Mouse (Mus musculus) gastrocnemius, postnatal 4 days (tissue): ENCODE results near the gene BC024978. TPM values are rescaled to one million over a fixed set of nuclear protein-coding genes. Genes with fewer than 3 reads are reported as not detected.
A peak's percentile ranks its signal among the peaks of the same experiment; 100 is the strongest.

Source experiments
- DNase-seq, 2 experiments: peaks; one replicate each; pipeline ENCODE4 v3.0.0; 2021 to 2022; ENCODE audit warnings: low spot score in 2 of 2, mixed read lengths in 2 of 2
- long read RNA-seq, 2 experiments: library from polyadenylated mRNA; stranded (forward); transcript quantifications; one replicate each; pipeline ENCODE4 v2.0.0; 2021
- total RNA-seq, 2 experiments: library from RNA; stranded (reverse); gene quantifications; 2 replicates each; pipeline ENCODE4 v1.2.3; 2021

The BC024978 gene
- 10 to 100 TPM; 12.3 to 12.6 TPM for total RNA-seq
- long read RNA-seq, experiment 1, partial matches to known transcripts = 0 of 2 reads
- long read RNA-seq, experiment 1, other reads (novel, unspliced or antisense) = 2 of 2 reads
- long read RNA-seq, experiment 2, partial matches to known transcripts = 0 of 1 reads
- long read RNA-seq, experiment 2, other reads (novel, unspliced or antisense) = 0 of 1 reads

DNA sequence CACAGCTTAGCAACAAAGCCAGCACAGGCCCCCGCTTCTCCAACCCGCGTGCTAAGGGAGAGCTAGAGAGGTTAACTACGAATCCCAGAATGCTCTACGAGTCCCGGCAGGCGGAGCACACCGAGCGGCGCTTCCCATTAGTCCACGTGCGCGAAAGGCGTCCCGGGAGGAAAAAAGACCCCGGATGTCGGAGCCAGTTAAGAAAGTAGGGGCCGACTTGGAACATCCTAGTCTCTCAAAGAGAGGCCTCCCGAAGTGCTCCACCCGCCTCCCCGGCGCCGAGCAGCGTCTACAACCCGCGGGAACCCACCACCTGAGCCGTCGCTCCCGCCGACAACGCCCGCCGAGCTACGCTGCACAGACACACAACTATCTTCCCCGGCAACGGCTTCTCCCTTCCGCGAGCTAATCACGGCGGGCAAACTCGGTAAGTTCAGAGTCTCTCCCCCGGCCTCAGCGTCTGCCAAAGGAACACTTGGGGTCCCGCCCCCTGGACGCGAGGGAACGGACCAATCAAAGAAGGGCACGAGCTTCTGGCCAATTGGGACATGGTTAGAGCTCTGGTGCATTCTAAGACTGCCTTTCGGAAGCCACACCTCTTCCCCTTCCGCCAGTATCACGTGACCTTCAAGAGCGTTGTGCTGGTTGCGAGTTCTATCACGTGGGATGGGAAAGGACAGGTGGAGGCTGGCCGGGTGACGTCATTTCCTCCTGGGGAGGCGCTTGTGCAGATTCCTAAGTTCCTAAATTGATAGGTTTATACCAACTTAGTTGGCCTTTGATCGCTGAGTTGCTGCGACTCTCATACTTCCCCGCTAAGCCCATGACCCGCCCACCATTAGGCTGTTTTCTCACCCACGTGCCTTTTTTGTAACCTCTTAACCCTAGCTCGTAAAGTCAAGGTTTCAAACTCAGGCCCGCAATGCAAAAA is at the start of gene BC024978, which contains the start of gene Snrpa:
BC024978 (plus strand) TSS at position 101 of the 931 bp plus-strand sequence.
Snrpa (minus strand) TSS at position 591 of the 931 bp plus-strand sequence.
- peak; percentile 87 to 95 for DNase-seq

DNA sequence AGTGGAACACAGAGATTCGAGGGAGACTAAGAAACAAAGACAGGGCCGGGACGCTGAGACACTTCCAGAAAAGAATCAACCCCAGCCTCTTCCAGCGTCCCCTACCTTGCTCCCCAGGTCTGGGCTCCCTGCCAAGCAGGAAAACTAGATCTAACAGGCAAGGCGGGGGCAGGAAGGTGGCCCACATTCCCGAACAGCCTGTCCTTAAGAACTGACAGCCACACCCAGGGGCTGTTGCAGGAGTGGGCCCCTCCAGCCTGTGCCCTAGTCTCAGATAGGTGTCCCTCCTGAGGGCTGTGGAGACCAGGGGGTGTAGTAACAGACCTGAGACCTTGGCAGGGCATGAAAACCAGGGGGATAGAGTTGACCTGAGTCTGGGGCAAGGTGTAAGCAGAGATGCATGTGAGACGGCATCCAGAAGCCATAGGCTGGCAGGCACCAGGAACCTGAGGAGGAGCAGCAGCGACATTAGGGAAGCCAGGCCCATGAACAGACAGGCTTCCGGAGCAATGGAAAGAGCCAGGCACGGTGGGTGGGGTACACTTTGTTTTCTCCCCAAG is 42.3 kb upstream of the BC024978 start, which contains the start of gene Cyp2t4:
Cyp2t4 (plus strand) TSS at position 510 of the 560 bp plus-strand sequence.
- no peak for DNase-seq

DNA sequence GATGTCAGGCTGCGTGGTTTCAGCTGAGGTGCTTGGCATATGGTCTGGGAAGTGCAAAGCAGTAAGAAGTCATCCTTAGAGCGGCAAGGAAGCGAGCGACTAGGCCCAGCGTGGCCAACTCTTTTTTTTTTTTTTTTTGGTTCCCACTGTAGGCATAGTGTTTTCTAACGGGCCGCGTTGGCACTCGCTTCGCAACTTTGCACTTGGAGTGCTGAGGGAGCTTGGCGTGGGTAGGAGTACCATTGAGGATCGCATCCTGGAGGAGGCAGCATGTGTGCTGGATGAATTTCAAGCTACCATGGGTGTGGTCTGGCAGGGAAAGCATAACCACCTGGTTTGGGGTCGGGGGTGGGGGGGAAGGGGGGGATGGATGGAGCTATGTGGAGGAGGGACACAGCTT is 39.6 kb upstream of the BC024978 start:
- no peak for DNase-seq

DNA sequence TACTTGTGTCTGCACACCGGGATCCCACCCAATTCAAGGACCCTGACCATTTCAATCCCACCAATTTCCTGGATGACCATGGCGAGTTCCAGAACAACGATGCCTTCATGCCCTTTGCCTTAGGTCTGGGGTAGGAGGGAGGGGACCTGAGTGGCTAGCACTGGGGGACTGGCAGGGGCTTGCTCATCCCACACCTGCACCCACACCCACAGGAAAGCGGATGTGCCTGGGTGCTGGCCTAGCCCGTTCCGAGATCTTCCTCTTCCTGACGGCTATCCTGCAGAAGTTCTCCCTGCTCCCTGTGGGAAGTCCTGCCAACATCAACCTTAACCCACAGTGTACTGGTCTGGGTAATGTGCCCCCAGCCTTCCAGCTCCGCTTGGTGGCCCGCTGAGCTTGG is 37.4 kb upstream of the BC024978 start:
- DNase-seq = no peak

DNA sequence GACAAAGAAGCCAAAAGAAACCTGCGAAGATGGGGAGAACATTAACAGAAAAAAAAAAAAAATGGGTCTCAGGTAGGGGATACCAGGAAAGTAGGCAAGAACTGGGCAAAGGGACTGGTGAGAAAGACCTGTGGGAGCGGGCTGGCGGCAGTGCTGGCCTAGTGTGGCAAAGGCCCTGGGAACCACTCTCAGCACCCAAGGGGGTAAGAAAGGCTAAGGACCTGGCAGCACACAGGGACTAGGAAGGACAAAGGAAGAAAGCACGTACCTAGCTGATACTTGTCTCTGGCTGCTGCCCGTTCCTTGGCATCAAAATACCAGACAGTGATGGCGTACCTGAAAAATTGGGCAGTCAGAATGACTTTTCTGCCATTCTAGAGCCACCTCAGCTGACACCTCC is 36.3 kb upstream of the BC024978 start:
- no peak for DNase-seq

DNA sequence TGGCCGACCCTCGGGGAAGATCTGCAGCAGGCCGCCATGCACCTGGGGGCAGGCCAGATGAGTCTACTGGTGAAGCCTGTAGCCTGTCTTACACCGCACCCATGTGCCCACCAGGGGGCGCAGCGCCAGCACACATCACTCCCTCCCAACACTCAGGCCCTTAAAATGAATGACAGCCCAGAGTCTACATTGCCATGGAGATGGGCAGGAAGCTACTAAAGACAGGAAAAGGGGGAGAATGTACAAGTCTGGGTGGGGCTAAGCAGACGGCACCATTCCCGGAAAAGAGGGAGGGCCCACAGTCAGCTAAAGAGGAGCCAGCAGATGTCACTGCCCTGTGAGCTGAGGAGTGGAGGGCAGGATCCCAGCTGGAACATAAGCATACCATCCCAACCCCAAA is 35.7 kb upstream of the BC024978 start:
- peak; percentile 87 to 88 for DNase-seq

DNA sequence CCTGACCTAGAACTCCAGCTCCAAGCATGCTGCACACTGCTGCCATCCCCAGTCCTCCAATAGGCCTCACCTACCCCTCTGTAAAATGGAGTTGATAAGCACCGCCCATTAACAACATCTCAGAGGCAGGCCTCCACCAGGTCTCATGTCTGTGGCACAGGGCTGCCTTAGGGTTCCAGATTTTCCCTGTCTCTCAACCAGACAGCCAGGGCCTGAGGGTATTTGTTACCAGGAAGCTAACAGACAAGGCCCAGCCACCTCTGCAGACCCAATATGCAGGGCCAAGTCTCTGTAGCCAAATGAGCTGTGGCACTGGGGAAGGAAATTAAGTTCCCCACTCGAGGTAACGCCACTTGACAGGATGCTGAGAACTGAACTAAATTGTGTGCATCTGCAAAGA is 34.7 kb upstream of the BC024978 start:
- DNase-seq = no peak

DNA sequence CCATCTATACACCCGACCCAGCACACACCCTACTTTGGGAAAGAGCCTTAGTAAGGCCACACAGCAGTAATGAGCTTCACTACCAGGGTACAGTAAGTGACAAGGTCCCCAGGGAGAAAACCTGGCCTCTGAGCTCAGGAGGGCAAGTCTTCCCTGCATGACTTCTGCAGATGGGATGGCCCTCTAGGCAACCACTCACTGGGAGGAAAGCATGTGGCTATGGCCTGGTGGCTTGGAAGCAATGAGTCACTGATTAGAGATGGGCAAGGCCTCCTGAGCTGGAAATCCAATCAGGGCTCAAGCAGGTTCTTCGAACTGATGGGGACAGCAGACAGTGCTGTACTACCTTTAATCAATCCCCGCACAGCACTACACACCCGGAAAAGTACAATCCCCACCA is 33.8 kb upstream of the BC024978 start:
- no peak for DNase-seq

DNA sequence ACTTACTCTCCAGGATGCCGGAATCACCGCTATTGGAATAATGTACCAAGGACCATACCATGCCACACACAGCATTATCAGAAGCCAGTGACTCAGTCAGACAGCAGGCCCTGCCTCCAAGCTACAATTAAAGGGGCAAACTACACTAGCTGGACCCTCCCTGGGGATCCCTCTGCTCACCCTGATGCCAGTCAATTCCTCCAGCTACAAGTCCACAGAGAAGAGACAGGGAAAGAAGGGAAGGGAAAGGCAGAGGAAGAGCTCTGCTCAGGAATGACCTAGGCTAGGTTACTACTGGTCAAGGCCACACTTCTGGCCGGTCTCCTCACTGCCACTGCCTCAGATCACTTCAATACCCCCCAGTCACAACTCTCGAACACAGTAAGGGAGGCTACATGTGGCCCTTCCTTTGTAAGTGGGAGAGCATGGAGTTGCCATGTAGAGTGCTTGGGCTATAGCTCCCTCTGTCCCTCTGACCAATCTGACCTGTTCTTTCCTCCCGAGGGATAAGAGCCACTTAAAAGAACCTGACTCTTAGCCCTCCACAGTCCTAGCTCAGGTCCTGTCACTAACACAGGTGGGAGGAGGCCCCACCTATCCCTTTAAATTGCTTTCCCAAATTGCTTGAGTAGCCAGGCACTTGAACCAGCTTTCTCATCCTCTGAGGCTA is 32.7 kb upstream of the BC024978 start:
- no peak for DNase-seq

DNA sequence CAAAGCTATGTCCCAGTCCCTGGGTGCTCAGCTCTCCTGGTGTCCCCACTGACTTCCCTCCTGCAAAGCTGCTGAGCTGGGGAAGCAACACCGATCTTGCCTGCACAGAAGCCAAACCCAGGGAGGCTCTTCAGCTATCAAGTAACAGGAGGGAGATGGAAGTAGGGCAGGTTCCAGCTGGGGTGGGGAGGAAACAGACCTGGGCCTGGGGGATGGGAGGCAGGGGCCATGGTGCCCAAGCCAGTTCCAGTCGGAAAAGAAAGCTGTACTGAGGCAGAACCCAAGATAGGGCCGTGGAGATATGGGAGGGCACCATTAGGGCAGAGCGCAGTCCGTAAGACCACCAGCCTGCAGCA is 32.2 kb upstream of the BC024978 start:
- no peak for DNase-seq

DNA sequence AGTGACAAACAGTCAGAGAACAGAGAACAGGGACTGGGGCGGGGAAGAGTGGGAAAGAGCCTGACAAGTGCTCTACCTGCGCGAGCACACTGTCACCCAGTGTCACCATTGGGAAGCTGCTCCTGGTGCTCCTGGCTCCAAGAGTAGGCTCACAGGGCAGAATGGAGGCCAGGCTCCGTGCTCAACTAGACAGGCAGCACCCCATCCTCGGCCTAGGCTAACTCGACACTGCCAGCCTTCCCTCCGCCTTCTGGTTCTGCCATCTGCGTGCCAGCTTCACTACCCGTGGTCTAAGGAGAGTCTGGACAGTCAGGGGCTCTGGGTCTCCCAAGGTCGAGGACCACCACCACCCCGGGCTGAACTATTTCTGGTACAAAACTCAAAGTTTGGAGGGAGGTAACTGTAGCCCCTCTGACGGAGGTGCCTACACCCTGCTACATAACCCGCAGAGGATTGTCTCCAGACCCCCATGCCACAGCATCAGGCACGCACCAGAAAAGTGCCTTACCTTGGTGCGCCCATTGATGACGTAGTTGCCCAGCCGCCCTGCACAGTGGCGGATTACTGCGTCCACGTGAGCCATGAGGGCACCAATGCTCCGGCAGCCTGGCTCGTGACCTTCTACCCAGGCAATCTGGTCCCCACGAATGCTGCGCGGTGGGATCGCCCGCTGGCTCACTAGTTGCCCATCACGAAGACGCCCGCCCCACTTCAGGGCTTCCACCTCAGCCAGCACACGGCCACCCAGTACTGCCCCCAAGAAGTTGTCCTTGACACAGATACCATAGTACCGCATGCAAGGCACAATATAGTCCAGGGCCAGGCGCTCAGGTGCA is 31.3 kb upstream of the BC024978 start:
- no peak for DNase-seq

DNA sequence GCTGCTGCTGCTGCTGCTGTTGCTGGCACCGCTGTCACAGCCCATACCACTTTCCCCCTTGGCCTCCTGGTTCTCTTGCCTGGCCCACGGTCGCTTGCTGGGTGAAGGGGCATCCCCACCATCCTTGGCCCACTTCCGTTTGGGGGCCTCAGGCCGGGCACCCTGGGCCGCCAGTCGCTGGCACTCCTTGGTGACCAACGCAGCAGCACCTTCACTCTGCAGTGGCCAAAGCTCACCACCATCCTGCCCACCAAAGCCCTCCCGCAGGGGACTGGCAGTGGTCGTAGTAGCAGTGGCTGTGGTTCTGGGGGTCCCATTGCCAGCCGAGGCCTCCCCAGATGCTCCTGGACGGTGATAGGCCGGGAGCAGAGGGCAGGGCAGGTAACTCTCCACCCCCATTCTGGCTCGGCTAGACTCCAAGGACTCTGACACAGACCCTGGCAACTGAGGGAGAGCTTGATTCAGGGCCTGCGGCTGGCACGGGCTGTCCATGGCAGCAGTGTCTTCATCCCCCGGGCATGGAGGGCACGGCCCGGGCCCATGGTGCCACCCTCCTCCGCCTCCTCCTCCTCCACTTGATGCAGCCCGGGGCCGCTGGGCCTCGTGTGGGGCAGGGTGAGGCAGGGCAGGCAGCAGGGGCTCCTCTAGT is 30.4 kb upstream of the BC024978 start:
- no peak for DNase-seq

DNA sequence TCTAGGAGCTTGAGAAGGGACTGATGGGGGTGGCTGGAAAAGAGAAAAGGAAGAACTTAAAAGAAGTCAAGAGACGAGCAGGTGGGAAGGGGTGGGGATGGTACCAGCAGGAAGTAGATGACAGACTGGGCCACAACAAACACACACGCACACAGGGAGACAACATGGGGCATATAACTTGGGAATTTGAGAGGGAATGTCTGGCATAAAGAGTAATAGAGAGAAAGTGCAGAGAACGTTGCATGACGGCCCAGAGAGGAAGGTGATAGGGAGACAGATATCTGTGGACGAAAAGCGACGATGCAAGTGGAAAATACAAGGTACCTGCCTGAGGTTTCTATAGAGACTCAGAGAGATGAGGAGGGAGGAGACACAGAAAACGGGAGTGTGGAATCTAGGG is 29.9 kb upstream of the BC024978 start:
- no peak for DNase-seq

DNA sequence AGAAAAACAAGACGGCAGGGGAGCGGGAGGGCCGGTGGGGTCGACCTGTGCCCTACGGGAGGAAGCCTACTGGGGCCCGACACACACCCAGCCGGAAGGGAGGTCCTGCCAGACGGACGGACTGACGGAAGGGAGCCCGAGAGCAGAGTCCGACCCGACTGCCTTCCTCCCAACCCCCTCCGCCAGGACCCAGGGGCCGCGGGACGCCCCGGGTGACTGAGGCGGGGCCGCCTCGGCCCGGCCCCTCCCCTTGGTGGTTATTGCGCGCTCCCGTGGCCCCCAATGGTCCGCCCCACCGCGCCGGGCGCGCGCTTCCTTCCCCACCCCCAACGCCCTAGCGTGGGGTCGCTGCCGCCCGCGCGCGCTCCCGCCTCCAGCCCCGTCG is 29.4 kb upstream of the BC024978 start:
- DNase-seq = peak; percentile 85 to 90

DNA sequence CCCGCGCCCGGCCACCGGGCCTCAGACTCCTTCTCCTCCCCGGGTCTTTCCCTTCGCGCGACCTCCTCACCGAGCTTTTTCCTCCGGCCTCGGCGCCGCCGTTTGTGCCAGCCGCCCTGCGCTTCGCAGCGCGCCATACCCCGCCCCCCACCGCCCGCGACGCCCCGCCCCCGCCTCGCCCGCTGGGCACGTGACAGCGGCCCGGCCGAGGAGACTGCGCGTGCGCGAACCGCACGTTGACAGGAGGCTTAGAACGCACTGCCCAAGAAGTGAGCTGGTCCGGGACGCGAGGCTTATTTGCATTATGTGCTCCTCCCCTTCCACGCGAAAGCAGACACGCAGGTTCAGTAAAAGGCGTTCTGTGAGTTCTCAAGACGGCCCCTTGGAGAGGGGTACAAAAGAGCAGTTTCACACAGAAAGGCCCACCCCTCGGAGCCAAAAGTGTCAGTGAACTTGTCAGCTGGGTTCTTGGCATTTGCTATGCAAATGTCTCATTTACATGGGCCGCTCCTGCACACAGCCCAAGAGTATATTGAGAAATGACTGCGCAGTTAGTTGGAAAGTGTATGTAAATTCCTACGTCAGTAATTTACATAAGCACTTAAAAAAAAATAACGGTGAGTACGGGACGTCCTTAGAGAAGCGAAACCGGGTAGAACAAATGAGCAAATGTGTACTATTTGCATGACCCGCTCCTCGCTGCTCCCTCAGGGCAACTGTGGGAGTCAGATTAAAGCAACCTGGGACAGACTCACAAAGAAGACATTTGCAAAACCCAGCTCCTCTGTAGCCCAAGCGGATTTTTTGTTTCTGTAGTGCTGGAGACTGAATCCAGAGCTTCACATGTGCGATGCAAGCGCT is 28.7 kb upstream of the BC024978 start, which contains the start of gene Egln2:
Egln2 (minus strand) TSS at position 189 of the 861 bp plus-strand sequence.
- peak; percentile 95 to 96 for DNase-seq

DNA sequence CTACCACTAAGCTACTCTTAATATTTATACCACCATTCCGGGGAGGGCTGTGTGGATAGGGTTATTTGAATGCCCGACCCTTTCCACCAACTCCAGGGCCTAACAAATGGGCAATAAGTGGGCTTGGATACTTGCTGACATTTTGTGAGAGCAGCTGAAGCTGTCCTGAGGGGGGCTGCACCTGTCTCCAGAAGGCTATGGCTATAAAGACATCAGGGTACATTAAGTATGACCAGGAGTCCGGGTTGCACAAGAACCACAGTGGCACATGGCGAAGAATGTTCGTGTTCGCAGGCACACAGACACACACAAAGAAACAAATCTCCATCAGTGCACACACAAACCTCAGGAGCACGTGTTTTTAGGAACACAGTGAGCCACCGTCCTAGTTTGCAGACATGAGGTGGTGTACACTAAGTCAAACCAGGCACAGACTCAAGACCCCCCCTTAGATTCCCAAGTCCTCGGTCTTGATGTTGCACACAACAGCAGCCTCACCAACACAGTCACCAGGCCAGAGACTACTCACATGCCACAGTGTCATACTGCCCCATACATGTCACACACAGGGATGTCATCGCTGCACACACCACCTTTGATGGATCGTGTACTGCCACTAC is 28.0 kb upstream of the BC024978 start:
- no peak for DNase-seq

DNA sequence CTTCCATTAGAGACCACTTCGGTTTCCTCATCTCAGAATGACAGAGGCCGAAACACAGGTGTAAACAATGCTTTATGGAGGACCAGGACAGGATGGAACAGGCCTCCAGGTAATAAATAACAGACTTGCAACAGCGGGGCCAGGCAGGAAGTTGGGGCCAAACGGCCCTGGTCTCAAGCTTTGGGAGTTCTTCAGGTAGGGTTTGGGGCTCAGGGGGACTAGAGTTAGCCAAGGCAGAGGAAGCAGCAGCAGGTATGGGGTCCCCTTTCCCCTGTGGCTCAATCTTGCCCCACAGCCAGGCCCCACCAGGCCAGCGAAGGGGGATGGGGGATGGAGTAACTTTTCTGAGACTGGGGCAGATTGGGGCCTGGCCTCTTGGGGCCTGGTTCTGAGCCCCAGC is 27.2 kb upstream of the BC024978 start:
- no peak for DNase-seq

DNA sequence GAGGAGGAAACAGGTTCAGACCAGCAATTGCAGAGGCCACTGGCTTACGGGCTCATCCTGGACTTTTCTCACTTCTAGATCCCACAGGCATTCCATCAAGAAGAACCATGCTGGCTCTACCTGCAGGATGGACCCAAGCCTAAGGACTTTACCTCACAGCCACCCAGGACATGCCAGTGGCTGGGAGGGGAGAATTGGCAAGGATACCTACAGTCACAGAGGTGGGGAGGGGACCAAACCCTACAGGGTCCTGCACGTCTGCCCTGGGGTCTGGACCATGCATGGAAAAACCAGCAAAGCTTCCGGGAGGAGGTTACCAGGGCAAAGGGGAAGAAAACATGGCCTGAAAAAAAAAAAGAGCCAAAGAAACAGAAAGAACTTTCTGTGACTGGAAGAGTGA is 24.6 kb upstream of the BC024978 start:
- DNase-seq = no peak

DNA sequence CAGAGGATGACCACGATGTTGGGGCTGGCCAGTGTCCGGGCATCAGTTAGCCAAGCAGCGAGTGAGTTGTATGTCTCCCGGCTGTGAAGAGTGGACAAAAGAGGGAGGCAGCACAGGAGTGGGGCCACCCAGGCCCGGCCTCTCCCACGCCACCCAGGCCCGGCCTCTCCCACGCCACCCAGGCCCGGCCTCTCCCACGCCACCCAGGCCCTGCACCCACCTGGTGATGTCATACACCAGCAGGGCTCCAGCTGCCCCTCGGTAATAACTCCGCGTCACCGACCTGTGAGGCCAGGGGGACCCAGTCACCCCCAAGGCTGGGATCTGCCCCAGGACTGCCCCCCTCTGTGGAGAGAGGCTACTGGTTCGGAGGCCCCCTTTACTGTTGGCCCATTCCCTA is 21.1 kb upstream of the BC024978 start:
- DNase-seq = no peak
